Mouse (Mus musculus) G1E (cell line): Measurements from ENCODE around the gene Iqcf1.

Experiments
- CTCF ChIP-seq: IDR thresholded peaks from 2 replicates; pipeline ENCODE4 v1.5.1; 2012; ENCODE audit warnings: low read depth, low read length, inconsistent platforms, mixed read lengths
- GATA1 ChIP-seq: IDR thresholded peaks from 2 replicates; pipeline ENCODE4 v1.6.1; 2012; ENCODE audit warnings: borderline replicate concordance, low read length, inconsistent platforms, mixed read lengths
- POLR2AphosphoS5 ChIP-seq: IDR thresholded peaks from 2 replicates; pipeline ENCODE4 v1.6.1; 2012; ENCODE audit warnings: low read depth, low read length, inconsistent platforms; ENCODE audit not compliant: insufficient replicate concordance
- TAL1 ChIP-seq: conservative IDR thresholded peaks from 2 replicates; pipeline ENCODE4 v1.6.1; 2012; ENCODE audit warnings: low read depth, low read length, inconsistent platforms, mixed read lengths

- TF ChIP-seq POLR2AphosphoS5 (no peak), CTCF (no peak), TAL1 (no peak), GATA1 (no peak)
These were observed 37.9 kb upstream of the Iqcf1 start for GRCm38 (mm10) chr9:106461641-106462429.
